Comparison of ENCODE assay signal across 8 mouse cellular contexts in genomic region chr8:122269404-122269803, GRCm38 (mm10). TPM values are rescaled to one million over a fixed set of nuclear protein-coding genes. Genes with fewer than 3 reads are reported as not detected.
DNase-seq lines count a peak whose midpoint lies in the region; ATAC-seq and TF ChIP-seq lines count a peak whose summit lies in the region.

No protein-coding gene starts in this region.

- H3K9ac ChIP-seq in forebrain, embryonic 11.5 days (ENCODE audit: low read length) = peak overlapping the region; percentile 56
- peak overlapping the region; percentile 38 for H3K9ac ChIP-seq in lung, embryonic 14.5 days

- H3K27ac ChIP-seq in forebrain, embryonic 11.5 days (ENCODE audit: low read depth, low read length) = no peak overlapping the region
- peak overlapping the region; percentile 88 for H3K27ac ChIP-seq in layer of hippocampus, adult 2 months
- no peak overlapping the region for H3K27ac ChIP-seq in lung, embryonic 14.5 days (ENCODE audit: low read depth)

- no peaks in the 10 kb centered on the region for H3K9me3 ChIP-seq in forebrain, embryonic 11.5 days (ENCODE audit: control insufficient read depth, low read length)
- H3K9me3 ChIP-seq in lung, embryonic 14.5 days (ENCODE audit: low read depth, low read length) = no peaks in the 10 kb centered on the region

- ATAC-seq in forebrain, embryonic 11.5 days (replicated peaks; ENCODE audit: low FRiP score) = peak; percentile 58
- peak; percentile 55 for ATAC-seq in lung, embryonic 14.5 days (ENCODE audit: insufficient read depth)
- ATAC-seq in neutrophil, adult 5-6 weeks (ENCODE audit: extremely low read depth, insufficient number of reproducible peaks, low FRiP score, poor library complexity, severe bottlenecking) = peak; percentile 37; the same call in 1 of the 2 replicates

- intact Hi-C loops in heart, postnatal 36 days (cut with DNase I) = no loop called here

- DNase-seq in ES-CJ7 (ENCODE audit: low read depth, low spot score) = peak; percentile 89
- peak; percentile 42 for DNase-seq in c-Kit-positive CD71-positive TER-119-negative erythroid progenitor cells, embryonic 14.5 days (ENCODE audit: low read depth)
- peak; percentile 90 for DNase-seq in forebrain, embryonic 11.5 days (ENCODE audit: low spot score)
- DNase-seq in heart, postnatal 36 days = peak; percentile 76 to 83
- peak; percentile 69 to 84 for DNase-seq in layer of hippocampus, adult 2 months (ENCODE audit: low spot score in 2 of 2)
- peak; percentile 84 for DNase-seq in lung, embryonic 14.5 days
- peak; percentile 76 for DNase-seq in thymus, postnatal 0 days (ENCODE audit: low spot score)

- H3K27me3 ChIP-seq in forebrain, embryonic 11.5 days (ENCODE audit: control insufficient read depth, insufficient read depth, low read length) = peaks cover 2% of the 10 kb centered on the region
- H3K27me3 ChIP-seq in lung, embryonic 14.5 days (ENCODE audit: insufficient read depth, low read length) = no peaks in the 10 kb centered on the region; the same call in 1 of the 2 replicates

- H3K4me3 ChIP-seq in forebrain, embryonic 11.5 days (ENCODE audit: low read depth, low read length) = peak overlapping the region; percentile 31
- H3K4me3 ChIP-seq in layer of hippocampus, adult 2 months = peak overlapping the region; percentile 56
- peak overlapping the region; percentile 40 for H3K4me3 ChIP-seq in lung, embryonic 14.5 days (ENCODE audit: low read depth, low read length)

- no peaks in the 10 kb centered on the region for H3K36me3 ChIP-seq in forebrain, embryonic 11.5 days (ENCODE audit: control insufficient read depth, insufficient read depth, low read length)
- no peaks in the 10 kb centered on the region for H3K36me3 ChIP-seq in lung, embryonic 14.5 days (ENCODE audit: insufficient read depth)

- peaks cover 8% of the 10 kb centered on the region for H3K4me1 ChIP-seq in forebrain, embryonic 11.5 days (replicated peaks; ENCODE audit: control insufficient read depth, insufficient read depth, low read length)
- 0 out of 2 replicates have a peak, but pooled peaks cover 4% of the 10 kb centered on the region for H3K4me1 ChIP-seq in lung, embryonic 14.5 days (ENCODE audit: insufficient read depth)

- TF ChIP-seq CTCF in layer of hippocampus, adult 2 months (conservative IDR thresholded peaks at IDR 0.05) = peak; percentile 95
- TF ChIP-seq CTCF in lung, embryonic 14.5 days (IDR thresholded peaks at IDR 0.05; ENCODE audit: low read depth) = peak; percentile 100

- 6% methylated on average over 21 of the region's 21 CpGs for WGBS in forebrain, embryonic 11.5 days
- WGBS in lung, embryonic 14.5 days = 4% methylated on average over 21 of the region's 21 CpGs

- H3K4me2 ChIP-seq in forebrain, embryonic 11.5 days (ENCODE audit: low read depth, low read length, severe bottlenecking) = peak overlapping the region; percentile 53
- H3K4me2 ChIP-seq in lung, embryonic 14.5 days = peak overlapping the region; percentile 73

RNA-seq across cellular contexts. Expression of gene Zfpm1, which starts 12.5 kb away (rescaled TPM):
- polyA plus RNA-seq in forebrain, embryonic 11.5 days (2014; fragmentation: Nextera tagmentation; extraction: Ambion mirVana) = 1.4 and 2.1 TPM in 2 replicates
- total RNA-seq in heart, postnatal 36 days (2021) = 10 to 100 TPM; 23.1 to 30.0 TPM
- total RNA-seq in layer of hippocampus, adult 2 months (2021) = 10 to 100 TPM; 45.1 to 45.6 TPM
- 2.7 and 2.9 TPM in 2 replicates for polyA plus RNA-seq in lung, embryonic 14.5 days (2014; fragmentation: Nextera tagmentation; extraction: Ambion mirVana)
- 3.8 and 5.0 TPM in 2 replicates for total RNA-seq in neutrophil, adult 5-6 weeks (2017)
- 3.9 and 5.4 TPM in 2 replicates for polyA plus RNA-seq in thymus, postnatal 0 days (2015; fragmentation: Nextera tagmentation; extraction: Ambion mirVana)
